Mouse (Mus musculus) CH12.LX (cell line): ENCODE data around the gene Olfr805.

Experiments
- CTCF ChIP-seq, 2 experiments: IDR thresholded peaks in 1 of 2; conservative IDR thresholded peaks in 1 of 2; 2 replicates each; pipeline ENCODE4 v1.5.1; 2011 to 2012; ENCODE audit warnings: low read depth in 2 of 2, low read length in 2 of 2, improper control_type of control experiment in 1 of 2, inconsistent platforms in 1 of 2, mild to moderate bottlenecking in 1 of 2, moderate library complexity in 1 of 2
- ELF1 ChIP-seq: IDR thresholded peaks from 2 replicates; pipeline ENCODE4 v1.6.1; 2014; ENCODE audit warnings: low read depth, mild to moderate bottlenecking, inconsistent platforms, low read length, improper control_type of control experiment
- EP300 ChIP-seq: IDR thresholded peaks from 2 replicates; pipeline ENCODE4 v1.6.1; 2011; ENCODE audit warnings: low read length, improper control_type of control experiment
- HCFC1 ChIP-seq: IDR thresholded peaks from 2 replicates; pipeline ENCODE4 v1.6.1; 2012; ENCODE audit warnings: low read depth, mild to moderate bottlenecking, inconsistent platforms, low read length, improper control_type of control experiment
- NRF1 ChIP-seq: IDR thresholded peaks from 2 replicates; pipeline ENCODE4 v1.6.1; 2014; ENCODE audit warnings: low read depth, mild to moderate bottlenecking, inconsistent platforms, low read length, improper control_type of control experiment, moderate library complexity
- POLR2A ChIP-seq: IDR thresholded peaks from 2 replicates; pipeline ENCODE4 v1.6.1; 2011; ENCODE audit warnings: low read depth, mild to moderate bottlenecking, improper control_type of control experiment, low read length
- USF2 ChIP-seq: conservative IDR thresholded peaks from 2 replicates; pipeline ENCODE4 v1.6.1; 2011; ENCODE audit warnings: low read depth, low read length, improper control_type of control experiment
- ZKSCAN1 ChIP-seq: IDR thresholded peaks from 2 replicates; pipeline ENCODE4 v1.6.1; 2012; ENCODE audit warnings: low read depth, inconsistent platforms, low read length, improper control_type of control experiment, borderline replicate concordance
- ZNF384 ChIP-seq: IDR thresholded peaks from 2 replicates; pipeline ENCODE4 v1.6.1; 2012; ENCODE audit warnings: low read depth, low read length, improper control_type of control experiment, inconsistent platforms

DNA sequence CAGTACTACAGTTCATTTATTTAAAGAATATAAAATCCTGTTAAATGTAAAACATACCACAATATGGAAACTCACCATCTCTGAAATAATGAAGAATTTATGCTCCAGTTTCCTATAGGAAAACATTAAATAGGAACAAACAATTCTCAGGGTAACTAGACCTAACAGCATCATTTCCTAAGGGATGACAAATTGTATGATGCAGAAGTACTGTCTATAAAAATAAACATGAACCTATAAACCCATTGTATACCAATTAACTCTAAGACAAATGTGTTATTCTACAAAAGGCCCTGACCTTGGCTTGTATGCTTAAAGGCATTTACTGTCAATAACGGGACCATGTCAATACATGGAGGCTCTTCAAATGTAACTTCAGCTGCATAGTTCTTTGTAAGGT is 55.4 kb downstream of the Olfr805 start, which contains the start of gene Olfr801:
- TF ChIP-seq ZNF384, result no peak
- no peak for TF ChIP-seq POLR2A
- no peak for TF ChIP-seq ZKSCAN1
- TF ChIP-seq HCFC1, result no peak
- no peak for TF ChIP-seq CTCF (conservative IDR thresholded peaks at IDR 0.05 in 1 of 2, IDR thresholded peaks at IDR 0.05 in 1 of 2; ENCODE audit: low read depth in 2 of 2, low read length in 2 of 2)
- TF ChIP-seq NRF1, result no peak
- no peak for TF ChIP-seq USF2
- TF ChIP-seq EP300, result no peak
- TF ChIP-seq ELF1, result no peak
